Comparison of ENCODE assay signal across 10 mouse cellular contexts in genomic region chr11:75466731-75467505, GRCm38 (mm10). TPM values are rescaled to one million over a fixed set of nuclear protein-coding genes. Genes with fewer than 3 reads are reported as not detected.
DNase-seq lines count a peak whose midpoint lies in the region; ATAC-seq and TF ChIP-seq lines count a peak whose summit lies in the region.
"Had no signal": no experiment of that assay in that cellular context is flagged by ENCODE, and none has a peak within 500 bp of the region (broad histone marks: within the 10 kb centered on the region; RNA-seq: fewer than 3 reads in every experiment).

No protein-coding gene starts in this region.

- H3K4me1 ChIP-seq in heart, embryonic 10.5 days: peaks cover 45% of the 10 kb centered on the region
- H3K4me1 ChIP-seq in liver, embryonic 16.5 days (ENCODE audit: control insufficient read depth, low read depth, low read length): peaks cover 42% of the 10 kb centered on the region

- H3K9me3 ChIP-seq in heart, embryonic 10.5 days: no peaks in the 10 kb centered on the region
- H3K9me3 ChIP-seq in liver, embryonic 16.5 days (replicated peaks; ENCODE audit: control insufficient read depth, low read length): peaks cover 3% of the 10 kb centered on the region; the same call in 1 of the 2 replicates
- H3K9me3 ChIP-seq: forebrain, embryonic 13.5 days had no signal

- no peaks in the 10 kb centered on the region for H3K27me3 ChIP-seq in heart, embryonic 10.5 days (ENCODE audit: insufficient read depth, poor library complexity, severe bottlenecking)
- H3K27me3 ChIP-seq in liver, embryonic 16.5 days (ENCODE audit: control insufficient read depth, insufficient read depth, low read depth, low read length): no peaks in the 10 kb centered on the region

- 95% methylated on average over 4 of the region's 4 CpGs for whole genome bisulfite sequencing in heart, embryonic 10.5 days
- WGBS in liver, embryonic 16.5 days (ENCODE audit: insufficient replicate concordance): 95% methylated on average over 4 of the region's 4 CpGs

- no peak for ATAC-seq in liver, embryonic 16.5 days (ENCODE audit: low read depth)
- ATAC-seq: forebrain, embryonic 13.5 days had no signal

- peak; percentile 59 for TF ChIP-seq CTCF in layer of hippocampus, adult 2 months (conservative IDR thresholded peaks at IDR 0.05)

- peak overlapping the region; percentile 69 for H3K4me2 ChIP-seq in liver, embryonic 16.5 days (ENCODE audit: low read depth, low read length)

- no peak overlapping the region for H3K9ac ChIP-seq in liver, embryonic 16.5 days (ENCODE audit: low read depth, low read length)

- H3K4me3 ChIP-seq in heart, embryonic 10.5 days: peak overlapping the region; percentile 71
- no peak overlapping the region for H3K4me3 ChIP-seq in layer of hippocampus, adult 2 months
- H3K4me3 ChIP-seq in liver, embryonic 16.5 days (ENCODE audit: low read depth, low read length): no peak overlapping the region

- peaks cover 31% of the 10 kb centered on the region for H3K36me3 ChIP-seq in heart, embryonic 10.5 days
- H3K36me3 ChIP-seq in liver, embryonic 16.5 days (ENCODE audit: control insufficient read depth, insufficient read depth): peaks cover 29% of the 10 kb centered on the region

- no peak overlapping the region for H3K27ac ChIP-seq in heart, embryonic 10.5 days
- H3K27ac ChIP-seq in layer of hippocampus, adult 2 months: no peak overlapping the region
- H3K27ac ChIP-seq in liver, embryonic 16.5 days (ENCODE audit: low read length): no peak overlapping the region
- H3K27ac ChIP-seq: forebrain, embryonic 13.5 days had no signal

- DNase-seq in heart, embryonic 10.5 days (ENCODE audit: low spot score): no peak
- DNase-seq in heart, postnatal 14 days: no peak
- no peak for DNase-seq in layer of hippocampus, adult 2 months (ENCODE audit: low spot score in 2 of 2)
- DNase-seq in layer of hippocampus, adult 9-11 months: no peak
- DNase-seq in Muller cell, postnatal 12 days (ENCODE audit: inconsistent ontology term): peak; percentile 74
- no peak for DNase-seq in layer of hippocampus, adult 18-20 months (ENCODE audit: low spot score in 2 of 2)
- no peak for DNase-seq in cerebellum, adult 18-20 months

- intact Hi-C loops in heart, postnatal 14 days (cut with DNase I): no loop called here

RNA-seq across cellular contexts. Expression of gene Tlcd2, which starts 5.4 kb away (rescaled TPM):
- 12.8 and 21.3 TPM in 2 replicates for polyA plus RNA-seq in heart, embryonic 10.5 days (2016; fragmentation: Nextera tagmentation; extraction: Ambion mirVana)
- total RNA-seq in heart, postnatal 14 days (2021): 10 to 100 TPM; 11.8 to 11.9 TPM
- under 1 TPM in 1 of 2 experiments, not detected in 1; 0.56 TPM for total RNA-seq in layer of hippocampus, adult 2 months (2021)
- polyA plus RNA-seq in liver, embryonic 16.5 days (2015; fragmentation: Nextera tagmentation; extraction: Ambion mirVana): 19.6 and 20.4 TPM in 2 replicates
- under 1 TPM in 1 of 2 experiments, not detected in 1; 0.89 TPM for total RNA-seq in layer of hippocampus, adult 18-20 months (2021)

RNA-seq across cellular contexts. Expression of gene Wdr81, which starts 12.4 kb away (rescaled TPM):
- 6.9 and 7.6 TPM in 2 replicates for polyA plus RNA-seq in heart, embryonic 10.5 days (2016; fragmentation: Nextera tagmentation; extraction: Ambion mirVana)
- total RNA-seq in heart, postnatal 14 days (2021): 10 to 100 TPM in 1 of 2 experiments, 1 to 10 TPM in 1; 9.2 to 10.3 TPM
- 10 to 100 TPM; 23.4 to 23.7 TPM for total RNA-seq in layer of hippocampus, adult 2 months (2021)
- 22.6 and 24.9 TPM in 2 replicates for polyA plus RNA-seq in liver, embryonic 16.5 days (2015; fragmentation: Nextera tagmentation; extraction: Ambion mirVana)
- total RNA-seq in layer of hippocampus, adult 18-20 months (2021): 10 to 100 TPM; 21.6 to 23.3 TPM

RNA-seq across cellular contexts. Expression of gene Prpf8, which starts 19.7 kb away (rescaled TPM):
- 49.2 and 53.7 TPM in 2 replicates for polyA plus RNA-seq in heart, embryonic 10.5 days (2016; fragmentation: Nextera tagmentation; extraction: Ambion mirVana)
- 10 to 100 TPM; 84.8 to 93.3 TPM for total RNA-seq in heart, postnatal 14 days (2021)
- 100 to 1,000 TPM; 131 to 139 TPM for total RNA-seq in layer of hippocampus, adult 2 months (2021)
- polyA plus RNA-seq in liver, embryonic 16.5 days (2015; fragmentation: Nextera tagmentation; extraction: Ambion mirVana): 24.1 and 25.3 TPM in 2 replicates
- total RNA-seq in layer of hippocampus, adult 18-20 months (2021): 100 to 1,000 TPM; 132 to 133 TPM

RNA-seq across cellular contexts. Expression of gene Serpinf2, which starts 27.5 kb away (rescaled TPM):
- 3.6 and 98.2 TPM in 2 replicates for polyA plus RNA-seq in heart, embryonic 10.5 days (2016; fragmentation: Nextera tagmentation; extraction: Ambion mirVana)
- total RNA-seq in heart, postnatal 14 days (2021): not detected
- total RNA-seq in layer of hippocampus, adult 2 months (2021): under 1 TPM; 0.38 to 0.52 TPM
- polyA plus RNA-seq in liver, embryonic 16.5 days (2015; fragmentation: Nextera tagmentation; extraction: Ambion mirVana): 753 and 817 TPM in 2 replicates
- total RNA-seq in layer of hippocampus, adult 18-20 months (2021): under 1 TPM; 0.53 to 0.59 TPM
- total RNA-seq: adrenal gland, postnatal 25 days had no signal
- polyA plus RNA-seq: forebrain, embryonic 13.5 days had no signal

RNA-seq across cellular contexts. Expression of gene Rilp, which starts 43.0 kb away (rescaled TPM):
- polyA plus RNA-seq in heart, embryonic 10.5 days (2016; fragmentation: Nextera tagmentation; extraction: Ambion mirVana): 0.76 and 0.78 TPM in 2 replicates
- 10 to 100 TPM; 42.2 to 44.1 TPM for total RNA-seq in heart, postnatal 14 days (2021)
- total RNA-seq in layer of hippocampus, adult 2 months (2021): 1 to 10 TPM; 1.6 to 1.7 TPM
- polyA plus RNA-seq in liver, embryonic 16.5 days (2015; fragmentation: Nextera tagmentation; extraction: Ambion mirVana): 3.8 and 4.7 TPM in 2 replicates
- 1 to 10 TPM in 1 of 2 experiments, under 1 TPM in 1; 0.74 to 1.5 TPM for total RNA-seq in layer of hippocampus, adult 18-20 months (2021)

Comparison
In these comparisons a context has a peak if more than half of its experiments do, and no peak if none do; other contexts are left out.
1. RNA of gene Tlcd2, which starts 5.4 kb away (total RNA-seq): 11.8 to 11.9 TPM in heart, postnatal 14 days; 0.89 TPM in layer of hippocampus, adult 18-20 months and 0.56 TPM in layer of hippocampus, adult 2 months; every median in the first group is over 4 times any median in the second.